Mouse (Mus musculus) left cerebral cortex, adult 8-10 months (tissue): ENCODE measurements around the gene Armc5. TPM values are rescaled to one million over a fixed set of nuclear protein-coding genes. Genes with fewer than 3 reads are reported as not detected.

Experiments used
- DNase-seq, 2 experiments: peaks; one replicate each; pipeline ENCODE4 v3.0.0; 2022; ENCODE audit warnings: low spot score in 2 of 2
- microRNA-seq, 2 experiments: library from miRNA; unstranded; fragments of <30 nt; microRNA quantifications; one replicate each; pipeline ENCODE4 v1.2.0; 2022
- total RNA-seq, 4 experiments: library from RNA; stranded (reverse); gene quantifications; 2 replicates each; pipeline ENCODE4 v1.2.4; 2022

Gene Armc5
- total RNA-seq, 4 experiments from 2014 or later, result 14.2 to 16.8 (median 14.9) TPM

DNA sequence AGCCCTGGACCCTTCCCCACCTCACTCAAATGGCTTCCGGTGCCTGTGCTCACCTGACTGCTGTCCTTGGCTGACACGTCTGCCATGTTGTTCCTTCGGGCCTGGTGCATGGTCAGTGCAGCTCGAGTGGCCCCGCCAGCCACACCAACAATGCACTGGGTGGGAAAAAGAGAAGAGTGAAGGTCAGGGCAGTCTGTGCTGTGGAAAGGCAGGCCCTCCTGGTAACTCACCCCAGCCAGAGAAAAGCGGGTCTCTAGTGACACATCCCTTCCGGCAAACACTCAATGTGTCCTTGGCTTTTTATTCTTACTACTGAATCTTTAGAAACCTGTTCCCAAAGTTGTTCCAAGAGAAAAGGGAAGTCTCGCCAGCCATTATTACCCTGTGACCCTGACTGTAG is 47.9 kb downstream of the Armc5 start:
- no peak for DNase-seq

DNA sequence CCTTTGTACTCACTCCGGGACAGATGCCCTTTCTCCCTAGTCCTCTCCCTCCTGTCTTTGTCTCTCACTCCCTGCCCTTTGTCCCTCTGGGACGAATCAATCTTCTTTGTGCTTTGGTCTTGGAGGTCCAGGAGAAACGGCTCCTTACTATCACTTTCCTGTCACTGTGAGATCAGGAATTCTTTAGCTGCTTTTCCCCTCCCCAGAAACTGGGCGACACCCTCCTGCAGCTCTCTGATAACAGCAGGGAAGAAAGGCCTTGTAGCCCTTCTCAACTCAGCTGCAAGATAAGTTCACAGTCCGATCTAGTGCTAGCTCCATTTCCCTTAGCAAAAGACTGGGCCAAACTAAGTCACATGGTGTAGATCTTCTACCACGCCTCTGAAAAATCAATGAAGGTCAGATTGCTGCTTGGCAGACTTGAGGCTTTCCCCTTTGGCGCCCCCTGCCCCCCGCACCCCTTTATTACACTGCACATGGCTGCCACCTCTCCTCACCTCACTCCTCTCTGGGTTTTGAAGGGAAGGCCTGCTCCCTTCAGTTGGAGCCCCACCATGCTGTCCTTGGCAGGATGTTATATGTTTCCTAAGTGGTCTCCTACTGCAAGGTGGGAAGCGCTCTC is 51.9 kb downstream of the Armc5 start:
- DNase-seq, result no peak

Small RNA genes within 50 kb of the gene (microRNA-seq; reads per million reads assigned to microRNA genes)
- gene Mir3103, result 1.1 to 3.3 reads per million in 2 experiments

Other genes with a start within 250 kb of the Armc5 start
- gene Pycard, start 243.5 kb upstream of the Armc5 start, total RNA-seq, result 10 to 100 TPM in 1 of 4 experiments, 1 to 10 TPM in 3; 2.6 to 11.7 (median 5.2) TPM
- gene Trim72, start 233.4 kb upstream of the Armc5 start, total RNA-seq, result 1 to 10 TPM in 3 of 4 experiments, under 1 TPM in 1; 0.96 to 1.5 (median 1.4) TPM
- gene Itgam, start 174.7 kb upstream of the Armc5 start, total RNA-seq, result 10 to 100 TPM; 11.2 to 21.7 (median 15.7) TPM
- gene Gm49368, start 174.7 kb upstream of the Armc5 start, total RNA-seq, result under 1 TPM in 2 of 4 experiments, not detected in 2; 0.14 to 0.18 TPM
- gene Itgax, start 107.8 kb upstream of the Armc5 start, total RNA-seq, result 10 to 100 TPM in 2 of 4 experiments, under 1 TPM in 2; 0.26 to 22.1 (median 9.0) TPM
- gene Itgad, start 83.0 kb upstream of the Armc5 start, total RNA-seq, result 1 to 10 TPM in 1 of 4 experiments, under 1 TPM in 1, not detected in 2; 0.66 to 1.4 TPM
- 10 to 100 TPM in 2 of 4 experiments, 1 to 10 TPM in 2; 4.5 to 14.1 (median 9.5) TPM for gene Cox6a2, start 31.0 kb upstream of the Armc5 start, total RNA-seq
- 1 to 10 TPM; 3.9 to 5.0 (median 4.4) TPM for gene 9130023H24Rik, start 689 bp downstream of the Armc5 start, total RNA-seq
- gene Tgfb1i1, start 9.5 kb downstream of the Armc5 start, total RNA-seq, result 10 to 100 TPM; 16.0 to 17.2 (median 16.5) TPM
- not detected for gene Slc5a2, start 28.3 kb downstream of the Armc5 start, total RNA-seq
- gene BC017158, start 60.8 kb downstream of the Armc5 start, total RNA-seq, result 10 to 100 TPM; 25.7 to 29.4 (median 28.9) TPM
- 10 to 100 TPM; 50.1 to 65.5 (median 59.0) TPM for gene Rgs10, start 181.4 kb downstream of the Armc5 start, total RNA-seq
- 100 to 1,000 TPM in 1 of 4 experiments, 10 to 100 TPM in 3; 95.4 to 105 (median 96.3) TPM for gene Tial1, start 224.4 kb downstream of the Armc5 start, total RNA-seq